Mouse (Mus musculus): ENCODE measurements at regions not wholly inside any gene's neighbourhood (a gene's known extent, or its start where the extent isn't known, plus 50 kb on each side); places are given as distances from the start of the nearest gene placed in this dataset.

GRCm38 (mm10) chr10:21490910-21491309, 102.0 kb upstream of the 1700020N01Rik start:
- DNase-seq (ENCODE audit: low spot score) = no peak
- Histone ChIP-seq H3K27ac (no peak overlapping the region), H3K9me3 (replicated peaks) (no peaks in the 10 kb centered on the region), H3K4me1 (no peaks in the 10 kb centered on the region), H3K4me3 (no peak overlapping the region), H3K27me3 (ENCODE audit: low read depth, poor library complexity, severe bottlenecking) (no peaks in the 10 kb centered on the region), H3K36me3 (no peaks in the 10 kb centered on the region)
- WGBS = 83% methylated on average over 8 of the region's 8 CpGs

- H3K27me3 ChIP-seq (ENCODE audit: low read depth, poor library complexity, severe bottlenecking) = no peaks in the 10 kb centered on the region
- no peaks in the 10 kb centered on the region for H3K36me3 ChIP-seq
- H3K27ac ChIP-seq = no peak overlapping the region
- 75% methylated on average over 7 of the region's 7 CpGs for WGBS
- H3K4me3 ChIP-seq = no peak overlapping the region
- H3K4me1 ChIP-seq = no peaks in the 10 kb centered on the region
- H3K9me3 ChIP-seq (replicated peaks) = no peaks in the 10 kb centered on the region
- DNase-seq (ENCODE audit: low spot score) = no peak
These were observed 100.6 kb upstream of the 1700020N01Rik start for GRCm38 (mm10) chr10:21492254-21492894.

- WGBS = 14% methylated on average over 1 of the region's 1 CpGs
- Histone ChIP-seq H3K36me3 (no peaks in the 10 kb centered on the region), H3K9me3 (replicated peaks) (no peaks in the 10 kb centered on the region), H3K4me3 (no peak overlapping the region), H3K4me1 (no peaks in the 10 kb centered on the region), H3K27me3 (ENCODE audit: low read depth, poor library complexity, severe bottlenecking) (no peaks in the 10 kb centered on the region), H3K27ac (no peak overlapping the region)
- DNase-seq (ENCODE audit: low spot score) = no peak
These were observed 98.4 kb upstream of the 1700020N01Rik start for GRCm38 (mm10) chr10:21494536-21494935.

GRCm38 (mm10) chr10:21497110-21497509, 95.8 kb upstream of the 1700020N01Rik start:
- Histone ChIP-seq H3K27ac (no peak overlapping the region), H3K4me1 (no peaks in the 10 kb centered on the region), H3K4me3 (no peak overlapping the region), H3K27me3 (ENCODE audit: low read depth, poor library complexity, severe bottlenecking) (no peaks in the 10 kb centered on the region), H3K36me3 (no peaks in the 10 kb centered on the region), H3K9me3 (replicated peaks) (no peaks in the 10 kb centered on the region)
- DNase-seq (ENCODE audit: low spot score) = no peak
- WGBS = 91% methylated on average over 3 of the region's 3 CpGs

- no peaks in the 10 kb centered on the region for H3K4me1 ChIP-seq
- no peaks in the 10 kb centered on the region for H3K36me3 ChIP-seq
- H3K27ac ChIP-seq = no peak overlapping the region
- no peak for DNase-seq (ENCODE audit: low spot score)
- H3K27me3 ChIP-seq (ENCODE audit: low read depth, poor library complexity, severe bottlenecking) = no peaks in the 10 kb centered on the region
- no peak overlapping the region for H3K4me3 ChIP-seq
- no peaks in the 10 kb centered on the region for H3K9me3 ChIP-seq (replicated peaks)
- WGBS = 88% methylated on average over 4 of the region's 4 CpGs
These were observed 94.8 kb upstream of the 1700020N01Rik start for GRCm38 (mm10) chr10:21498143-21498542.

GRCm38 (mm10) chr10:21501658-21502057, 91.3 kb upstream of the 1700020N01Rik start:
- H3K27me3 ChIP-seq (ENCODE audit: low read depth, poor library complexity, severe bottlenecking) = no peaks in the 10 kb centered on the region
- no peaks in the 10 kb centered on the region for H3K9me3 ChIP-seq (replicated peaks)
- H3K4me3 ChIP-seq = no peak overlapping the region
- WGBS = 91% methylated on average over 4 of the region's 4 CpGs
- no peaks in the 10 kb centered on the region for H3K36me3 ChIP-seq
- no peaks in the 10 kb centered on the region for H3K4me1 ChIP-seq
- no peak overlapping the region for H3K27ac ChIP-seq
- DNase-seq (ENCODE audit: low spot score) = no peak

- Histone ChIP-seq H3K9me3 (replicated peaks) (no peaks in the 10 kb centered on the region), H3K27me3 (ENCODE audit: low read depth, poor library complexity, severe bottlenecking) (no peaks in the 10 kb centered on the region), H3K36me3 (no peaks in the 10 kb centered on the region), H3K27ac (no peak overlapping the region), H3K4me1 (no peaks in the 10 kb centered on the region), H3K4me3 (no peak overlapping the region)
- 93% methylated on average over 3 of the region's 3 CpGs for WGBS
- no peak for DNase-seq (ENCODE audit: low spot score)
These were observed 88.5 kb upstream of the 1700020N01Rik start for GRCm38 (mm10) chr10:21504431-21504830.

- H3K27ac ChIP-seq = no peak overlapping the region
- H3K27me3 ChIP-seq (ENCODE audit: low read depth, poor library complexity, severe bottlenecking) = no peaks in the 10 kb centered on the region
- no peaks in the 10 kb centered on the region for H3K36me3 ChIP-seq
- DNase-seq (ENCODE audit: low spot score) = no peak
- no peak overlapping the region for H3K4me3 ChIP-seq
- H3K9me3 ChIP-seq (replicated peaks) = no peaks in the 10 kb centered on the region
- no peaks in the 10 kb centered on the region for H3K4me1 ChIP-seq
- WGBS = 74% methylated on average over 5 of the region's 5 CpGs
These were observed 81.6 kb upstream of the 1700020N01Rik start for GRCm38 (mm10) chr10:21511386-21511785.

- whole genome bisulfite sequencing = 92% methylated on average over 13 of the region's 13 CpGs
- H3K27me3 ChIP-seq (ENCODE audit: low read depth, poor library complexity, severe bottlenecking) = no peaks in the 10 kb centered on the region
- DNase-seq (ENCODE audit: low spot score) = no peak
- H3K36me3 ChIP-seq = no peaks in the 10 kb centered on the region
- H3K4me1 ChIP-seq = no peaks in the 10 kb centered on the region
- no peak overlapping the region for H3K27ac ChIP-seq
- no peak overlapping the region for H3K4me3 ChIP-seq
- no peaks in the 10 kb centered on the region for H3K9me3 ChIP-seq (replicated peaks)
These were observed 80.5 kb upstream of the 1700020N01Rik start for GRCm38 (mm10) chr10:21512486-21512885.

- WGBS = 86% methylated on average over 6 of the region's 6 CpGs
- H3K36me3 ChIP-seq = no peaks in the 10 kb centered on the region
- H3K27ac ChIP-seq = no peak overlapping the region
- DNase-seq (ENCODE audit: low spot score) = no peak
- no peaks in the 10 kb centered on the region for H3K9me3 ChIP-seq (replicated peaks)
- no peaks in the 10 kb centered on the region for H3K27me3 ChIP-seq (ENCODE audit: low read depth, poor library complexity, severe bottlenecking)
- H3K4me1 ChIP-seq = no peaks in the 10 kb centered on the region
- H3K4me3 ChIP-seq = no peak overlapping the region
These were observed 75.2 kb upstream of the 1700020N01Rik start for GRCm38 (mm10) chr10:21517721-21518120.

GRCm38 (mm10) chr10:21520854-21521253, 72.1 kb upstream of the 1700020N01Rik start:
- no peak overlapping the region for H3K4me3 ChIP-seq
- no peaks in the 10 kb centered on the region for H3K27me3 ChIP-seq (ENCODE audit: low read depth, poor library complexity, severe bottlenecking)
- H3K9me3 ChIP-seq (replicated peaks) = no peaks in the 10 kb centered on the region
- DNase-seq (ENCODE audit: low spot score) = no peak
- H3K36me3 ChIP-seq = no peaks in the 10 kb centered on the region
- 85% methylated on average over 9 of the region's 9 CpGs for WGBS
- H3K4me1 ChIP-seq = no peaks in the 10 kb centered on the region
- H3K27ac ChIP-seq = no peak overlapping the region

- no peak overlapping the region for H3K4me3 ChIP-seq
- no peaks in the 10 kb centered on the region for H3K4me1 ChIP-seq
- H3K36me3 ChIP-seq = no peaks in the 10 kb centered on the region
- no peaks in the 10 kb centered on the region for H3K9me3 ChIP-seq (replicated peaks)
- WGBS = 58% methylated on average over 2 of the region's 2 CpGs
- no peak overlapping the region for H3K27ac ChIP-seq
- no peaks in the 10 kb centered on the region for H3K27me3 ChIP-seq (ENCODE audit: low read depth, poor library complexity, severe bottlenecking)
- no peak for DNase-seq (ENCODE audit: low spot score)
These were observed 67.4 kb upstream of the 1700020N01Rik start for GRCm38 (mm10) chr10:21525555-21525954.

GRCm38 (mm10) chr10:21528396-21528795, 64.5 kb upstream of the 1700020N01Rik start:
- H3K27ac ChIP-seq = no peak overlapping the region
- no peaks in the 10 kb centered on the region for H3K9me3 ChIP-seq (replicated peaks)
- no peaks in the 10 kb centered on the region for H3K27me3 ChIP-seq (ENCODE audit: low read depth, poor library complexity, severe bottlenecking)
- WGBS = 94% methylated on average over 3 of the region's 3 CpGs
- no peak overlapping the region for H3K4me3 ChIP-seq
- no peaks in the 10 kb centered on the region for H3K36me3 ChIP-seq
- 0 out of 2 replicates have a peak, but pooled peaks cover 4% of the 10 kb centered on the region for H3K4me1 ChIP-seq
- DNase-seq (ENCODE audit: low spot score) = no peak

Data from limb, embryonic 10.5 days (tissue).